Mouse (Mus musculus): ENCODE data around the gene B4galt5.
A peak's percentile ranks its signal among the peaks of the same experiment; 100 is the strongest.
"Not testable (repeated sequence)": the region's sequence is repeated elsewhere in the genome, so short reads cannot be mapped to it uniquely, and the experiment has no call there.

The B4galt5 gene

DNA sequence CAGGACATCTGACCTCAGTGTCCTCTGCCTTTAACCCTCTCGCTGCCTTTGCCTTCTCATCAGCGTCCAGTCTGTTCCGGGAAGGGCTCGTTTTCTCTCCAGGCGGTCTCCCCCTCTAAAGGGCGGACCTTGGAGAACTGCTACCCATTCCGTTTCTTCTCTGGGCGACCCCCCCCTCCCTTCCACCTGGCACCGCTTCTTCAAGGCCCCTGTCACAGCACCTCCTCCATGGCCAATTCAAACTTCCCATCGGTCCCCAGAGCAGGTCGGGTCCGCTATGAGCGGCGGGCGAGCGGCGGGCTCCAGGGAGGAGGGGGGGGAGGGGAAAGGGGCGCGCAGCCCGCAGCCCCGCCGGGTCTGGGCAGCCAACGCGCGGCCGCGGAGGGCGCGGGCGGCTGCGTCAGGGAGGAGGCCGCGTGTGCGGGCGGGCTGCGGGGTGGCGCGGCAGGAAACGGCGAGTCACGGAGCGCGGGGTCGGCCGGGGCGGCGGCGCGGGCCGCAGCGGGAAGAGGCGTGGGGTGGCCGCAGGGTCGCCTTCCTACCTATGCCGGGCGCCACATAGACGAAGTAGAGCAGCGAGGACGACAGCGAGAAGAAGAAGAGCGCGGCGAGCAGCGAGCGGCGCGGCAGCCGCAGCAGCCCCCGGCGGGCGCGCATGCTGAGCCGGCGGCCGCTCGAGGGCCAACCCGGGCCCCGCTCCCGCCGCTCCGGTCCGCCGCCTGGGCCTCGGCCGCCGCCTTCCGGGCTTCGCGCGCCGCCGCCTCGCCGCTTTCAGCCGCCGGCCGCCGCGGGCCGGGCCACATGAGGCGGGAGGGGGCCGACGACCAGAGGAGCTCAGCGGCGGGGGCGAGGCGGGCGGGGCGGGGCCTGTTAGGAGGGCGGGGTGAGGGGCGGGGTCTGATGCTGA lies at the start of gene B4galt5:
Gene B4galt5 (minus strand): TSS at position 808 of the 907 bp plus-strand sequence.
- peak in 1 of 2 experiments; percentile 52 for DNase-seq (ENCODE audit: low spot score in 2 of 2)

DNA sequence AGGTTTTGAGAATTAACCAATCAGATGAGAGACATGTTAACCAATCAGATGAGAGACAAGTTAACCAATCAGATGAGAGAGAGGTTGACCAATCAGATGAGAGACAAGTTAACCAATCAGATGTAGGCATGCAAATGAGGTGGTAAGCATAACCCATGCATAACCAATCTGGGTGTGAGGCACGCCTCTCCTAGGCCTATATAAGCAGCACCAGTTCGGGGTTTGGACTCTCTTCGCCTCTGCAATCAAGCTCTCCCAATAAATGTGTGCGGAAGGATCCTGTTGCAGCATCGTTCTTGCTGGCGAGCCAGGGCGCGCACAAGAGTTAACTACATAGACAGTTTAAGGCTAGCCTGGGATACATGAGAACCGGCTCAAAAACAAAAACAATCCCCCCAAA lies 47.4 kb upstream of the B4galt5 start:
- DNase-seq (ENCODE audit: low spot score in 2 of 2), result not testable (repeated sequence)

- no peak for DNase-seq (ENCODE audit: low spot score in 2 of 2)
Measured at GRCm38 (mm10) chr2:167394426-167394825, 45.4 kb upstream of the B4galt5 start.

GRCm38 (mm10) chr2:167386998-167387397 lies 38.0 kb upstream of the B4galt5 start:
- no peak for DNase-seq (ENCODE audit: low spot score in 2 of 2)

DNA sequence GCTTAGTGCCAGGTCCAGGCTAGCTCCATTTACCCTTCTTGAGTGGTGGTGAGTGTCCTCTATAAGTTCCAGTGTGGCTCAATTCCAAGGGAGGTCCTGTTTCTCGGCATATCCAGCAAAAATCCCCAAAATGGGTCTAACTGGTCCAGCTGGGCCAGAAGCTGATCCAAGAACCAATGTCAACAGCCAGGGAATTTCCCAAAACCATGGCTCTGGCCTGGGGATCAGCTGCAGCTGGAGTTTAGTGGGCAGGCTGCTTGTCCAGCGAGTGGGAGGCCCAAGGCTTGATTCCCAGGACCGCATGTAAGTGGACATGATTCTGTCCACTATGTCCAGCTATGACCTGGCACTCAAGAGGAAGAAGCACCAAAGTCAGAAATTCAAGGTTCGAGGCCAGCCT lies 37.5 kb upstream of the B4galt5 start:
- DNase-seq (ENCODE audit: low spot score in 2 of 2), result no peak

DNA sequence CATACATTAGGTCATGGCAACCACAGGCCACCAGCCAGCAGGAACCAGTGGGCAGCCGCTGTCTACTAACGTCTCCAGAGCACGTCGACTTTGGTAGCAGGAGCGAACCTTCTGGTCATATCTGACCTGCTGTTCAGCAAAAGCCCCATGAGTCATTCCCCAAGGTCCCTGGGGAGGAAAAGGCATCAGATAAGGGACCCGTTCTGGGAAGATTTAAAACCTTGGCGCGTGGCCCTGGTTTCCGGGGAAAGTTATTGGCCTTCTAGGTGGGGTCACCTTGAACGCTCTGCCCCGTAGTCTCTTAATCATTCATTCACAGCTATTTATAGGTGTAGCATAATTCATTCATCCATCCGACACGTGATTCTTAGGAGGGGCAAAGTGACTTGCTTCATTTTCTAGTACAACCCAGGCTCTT lies 34.7 kb upstream of the B4galt5 start:
- peak in 1 of 2 experiments; percentile 35 for DNase-seq (ENCODE audit: low spot score in 2 of 2)

GRCm38 (mm10) chr2:167382389-167382788 lies 33.4 kb upstream of the B4galt5 start:
- no peak for DNase-seq (ENCODE audit: low spot score in 2 of 2)

DNA sequence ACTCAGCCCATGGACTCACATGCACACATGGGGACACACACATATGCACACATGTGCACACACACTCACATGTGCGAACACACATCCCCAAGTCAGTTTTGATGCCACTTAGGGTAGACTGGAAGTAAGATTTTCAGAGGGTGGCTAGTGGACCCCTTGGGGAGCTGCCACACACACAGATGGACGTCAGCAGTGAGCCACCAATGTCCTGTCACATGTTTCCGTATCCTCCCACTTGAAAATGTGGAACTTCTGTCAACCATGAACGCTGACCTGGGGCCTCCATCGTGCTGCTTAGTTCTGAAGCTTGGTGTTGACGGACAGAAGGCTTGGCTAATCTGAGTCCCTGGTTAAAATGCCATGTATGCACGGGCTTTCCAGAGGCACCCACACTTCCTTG lies 32.6 kb upstream of the B4galt5 start:
- DNase-seq (ENCODE audit: low spot score in 2 of 2), result peak in 1 of 2 experiments; percentile 39

DNA sequence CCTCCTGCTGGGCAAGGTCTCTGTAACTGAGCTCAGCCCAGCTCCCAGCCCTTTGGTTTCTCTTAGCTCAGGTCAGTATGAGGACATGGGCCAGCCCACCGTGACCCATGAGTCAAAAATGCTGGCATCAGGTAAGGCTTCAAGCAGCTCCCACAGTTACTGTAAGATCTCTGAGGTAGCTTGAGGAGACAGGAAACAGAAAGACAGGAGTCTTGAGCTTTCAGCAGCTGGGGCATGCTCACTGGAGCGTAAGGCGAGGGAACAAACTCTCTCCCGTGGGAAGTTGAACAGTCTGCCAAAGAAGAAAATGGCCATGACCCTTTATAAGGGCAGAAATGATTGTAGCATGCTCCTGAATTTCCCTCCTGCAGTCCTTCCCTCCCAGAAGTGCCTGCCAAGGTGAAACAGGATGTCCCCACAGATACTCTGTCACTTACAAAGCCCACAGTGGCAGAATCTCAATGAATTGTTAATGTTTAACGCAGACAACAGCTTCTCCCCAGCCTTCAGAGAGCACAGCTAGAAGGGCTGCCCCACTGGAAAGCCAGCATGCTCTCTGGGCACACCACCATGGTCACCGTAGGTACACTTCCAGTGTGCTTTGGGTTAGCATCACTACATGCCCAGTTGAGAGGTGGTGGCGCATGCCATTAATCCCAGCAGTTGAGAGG lies 31.8 kb upstream of the B4galt5 start:
- no peak for DNase-seq (ENCODE audit: low spot score in 2 of 2)

DNA sequence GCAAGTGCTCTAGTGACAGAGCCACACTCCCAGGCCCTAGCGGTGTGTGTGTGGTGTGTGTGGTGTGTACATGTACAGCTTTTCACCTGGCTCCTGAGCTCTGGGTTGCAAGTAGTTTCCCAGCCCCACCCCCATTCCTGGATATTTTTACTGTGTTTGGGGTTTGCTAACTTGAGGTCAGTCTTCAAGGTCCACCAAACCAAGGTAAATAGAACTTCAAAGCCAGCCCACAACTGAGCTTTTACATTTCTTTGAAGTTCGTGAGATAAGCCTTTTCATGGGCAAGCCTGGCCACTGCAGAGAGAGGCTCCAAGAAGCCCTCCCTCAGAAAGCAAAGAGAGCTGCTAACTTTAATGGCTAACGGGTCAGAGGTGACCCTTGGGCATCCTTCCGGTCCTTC lies 30.0 kb upstream of the B4galt5 start:
- DNase-seq (ENCODE audit: low spot score in 2 of 2), result no peak

DNA sequence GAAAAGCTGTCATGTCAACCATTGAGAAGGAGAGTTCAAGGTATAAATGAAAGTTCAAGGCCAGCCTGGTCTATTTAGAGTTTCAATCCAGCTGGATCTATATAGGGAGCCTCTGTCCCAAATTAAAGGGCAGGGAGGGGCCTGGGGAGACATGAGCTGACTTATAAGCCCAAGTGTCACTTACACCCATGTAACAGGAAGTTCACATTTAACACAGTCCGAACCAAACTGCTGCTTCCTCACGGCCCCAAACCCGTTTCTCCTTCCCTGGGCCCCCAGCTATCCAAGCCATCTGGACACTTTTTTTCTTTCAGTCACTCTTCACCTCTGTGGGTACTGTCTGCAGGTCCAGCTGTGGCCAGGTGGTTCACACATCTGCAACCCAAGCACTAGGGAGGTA lies 28.7 kb upstream of the B4galt5 start:
- no peak for DNase-seq (ENCODE audit: low spot score in 2 of 2)

DNA sequence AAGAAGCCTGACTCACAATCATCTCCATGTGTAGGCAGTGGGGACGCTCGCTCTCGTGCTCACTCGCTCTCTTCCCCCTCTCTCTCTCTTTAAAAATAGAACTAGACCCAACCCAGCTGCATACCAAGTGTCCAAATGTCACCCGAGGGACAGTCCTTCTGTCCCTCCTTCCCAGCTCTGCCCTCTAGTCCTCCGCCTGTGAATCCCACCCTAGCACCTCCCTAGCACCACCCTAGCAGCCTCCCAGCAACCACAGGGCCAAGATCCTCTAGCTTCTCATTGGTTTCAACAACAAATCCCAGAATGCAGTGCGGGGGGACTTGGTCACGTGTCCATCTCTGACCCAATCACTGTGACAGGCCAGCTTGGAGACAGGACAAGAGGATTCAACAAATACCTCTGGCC lies 27.2 kb upstream of the B4galt5 start:
- peak in 1 of 2 experiments; percentile 47 for DNase-seq (ENCODE audit: low spot score in 2 of 2)

DNA sequence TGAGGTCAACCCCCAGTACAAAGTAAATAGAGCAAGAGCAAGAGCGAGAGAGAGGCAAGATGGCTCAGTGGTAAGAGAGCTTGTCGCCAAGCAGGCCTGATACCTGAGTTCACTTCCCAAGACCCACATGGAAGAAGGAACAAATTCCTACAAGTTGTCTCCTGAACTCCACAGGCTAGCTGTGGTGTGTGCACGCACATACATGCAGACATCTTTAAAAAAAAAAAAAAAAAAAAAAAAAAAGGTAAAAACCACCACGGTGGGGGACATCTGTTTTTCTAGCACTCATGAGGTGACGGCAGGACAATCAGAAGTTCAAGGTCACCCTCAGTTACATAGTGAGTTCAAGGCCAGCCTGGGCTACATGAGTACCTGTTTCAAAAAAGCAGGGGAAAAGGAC lies 26.7 kb upstream of the B4galt5 start:
- DNase-seq (ENCODE audit: low spot score in 2 of 2), result no peak

GRCm38 (mm10) chr2:167375135-167375534 lies 26.2 kb upstream of the B4galt5 start:
- DNase-seq (ENCODE audit: low spot score in 2 of 2), result peak; percentile 20 to 44

GRCm38 (mm10) chr2:167374191-167374805 lies 25.3 kb upstream of the B4galt5 start:
- no peak for DNase-seq (ENCODE audit: low spot score in 2 of 2)

DNA sequence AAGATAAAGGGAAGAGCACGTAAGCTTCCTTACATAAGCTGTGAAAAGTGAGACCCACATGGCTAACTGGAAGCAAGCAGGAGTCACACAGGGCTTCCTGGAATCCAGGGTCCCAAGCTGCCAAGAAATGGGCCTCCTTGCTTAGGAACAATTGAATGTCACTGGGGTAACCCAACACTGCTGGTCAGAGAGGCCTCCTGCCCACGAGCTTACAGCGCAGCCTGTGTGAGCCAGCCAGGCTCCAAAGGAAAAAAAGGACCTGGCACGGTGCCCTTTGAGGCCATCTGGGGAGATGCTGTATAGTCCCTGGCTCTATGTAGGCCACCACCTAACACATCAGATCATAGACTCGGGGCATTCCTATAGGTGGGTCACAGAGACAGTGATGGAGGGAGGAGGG lies 24.3 kb upstream of the B4galt5 start:
- DNase-seq (ENCODE audit: low spot score in 2 of 2), result no peak

DNA sequence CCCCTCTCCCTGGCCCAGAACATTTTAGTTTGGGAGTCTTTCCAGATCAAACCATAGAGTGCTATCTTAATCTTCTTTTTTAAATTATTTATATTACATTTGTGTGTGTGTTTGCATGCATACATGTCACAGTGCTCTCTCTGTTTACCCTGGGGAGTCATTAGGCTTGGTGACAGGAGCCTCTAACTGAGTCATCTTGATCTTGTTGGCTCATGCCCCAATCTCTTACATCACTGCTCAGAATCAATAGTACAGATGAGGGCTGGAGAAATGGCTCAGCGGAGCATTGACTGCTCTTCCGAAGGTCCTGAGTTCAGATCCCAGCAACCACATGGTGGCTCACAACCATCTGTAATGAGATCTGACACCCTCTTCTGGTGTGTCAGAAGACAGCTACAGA lies 22.5 kb upstream of the B4galt5 start:
- DNase-seq (ENCODE audit: low spot score in 2 of 2), result no peak

GRCm38 (mm10) chr2:167368328-167368727 lies 19.3 kb upstream of the B4galt5 start:
- DNase-seq (ENCODE audit: low spot score in 2 of 2), result peak; percentile 38 to 83

- DNase-seq (ENCODE audit: low spot score in 2 of 2), result peak in 1 of 2 experiments; percentile 68
Measured at GRCm38 (mm10) chr2:167367777-167368281, 18.8 kb upstream of the B4galt5 start.

DNA sequence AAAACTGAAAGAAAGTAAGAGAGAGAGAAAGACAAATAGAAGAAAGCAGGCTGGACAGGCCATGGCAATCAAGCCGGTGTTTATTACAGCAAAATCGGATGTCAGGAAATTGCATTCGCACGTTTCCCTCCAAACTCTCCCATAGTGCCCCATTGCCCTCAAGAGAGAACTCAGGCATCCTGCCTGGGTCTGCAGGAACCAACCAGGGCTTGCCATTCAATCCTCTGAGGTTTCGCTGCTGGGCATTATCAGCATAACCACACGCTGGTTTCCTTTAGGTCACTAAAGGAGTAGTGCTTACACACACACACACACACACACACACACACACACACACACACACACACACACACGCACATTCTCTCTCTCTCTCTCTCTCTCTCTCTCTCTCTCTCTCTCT lies 18.3 kb upstream of the B4galt5 start:
- DNase-seq (ENCODE audit: low spot score in 2 of 2), result no peak

- DNase-seq (ENCODE audit: low spot score in 2 of 2), result no peak
Measured at GRCm38 (mm10) chr2:167365063-167365462, 16.1 kb upstream of the B4galt5 start.
